In genomic region chr2:61470064-61470463, GRCm38 (mm10) we compare ENCODE assay signal across 26 mouse cellular contexts.
DNase-seq lines count a peak whose midpoint lies in the region; ATAC-seq lines count a peak whose summit lies in the region.
"Had no signal": no experiment of that assay in that cellular context is flagged by ENCODE, and none has a peak within 500 bp of the region (broad histone marks: within the 10 kb centered on the region; RNA-seq: fewer than 3 reads in every experiment).

No protein-coding gene starts in this region.

- no peak for DNase-seq in liver, embryonic 11.5 days (ENCODE audit: low spot score)
- no peak for DNase-seq in liver
- DNase-seq in liver, embryonic 13.5 days = no peak
- no peak for DNase-seq in left cerebral cortex, adult 18-20 months (ENCODE audit: low spot score in 2 of 2)
- no peak for DNase-seq in right cerebral cortex, postnatal 4 days
- DNase-seq: adrenal gland, postnatal 10 days; adrenal gland, postnatal 36 days; cerebellum, adult 11 months; cerebellum, adult 2 months; cerebellum, postnatal 10 days; cerebellum, postnatal 36 days; embryo, embryonic 11 days; gastrocnemius, postnatal 36 days; heart, adult 2 months; heart, postnatal 14 days; heart, postnatal 4 days had no signal

- H3K27ac ChIP-seq in liver, embryonic 11.5 days (ENCODE audit: low read depth, low read length) = peak overlapping the region; percentile 52; the same call in 1 of the 2 replicates
- H3K27ac ChIP-seq in liver, embryonic 13.5 days = no peak overlapping the region
- no peak overlapping the region; the same call in 1 of the 2 replicates for H3K27ac ChIP-seq in liver, embryonic 16.5 days (ENCODE audit: low read length)
- H3K27ac ChIP-seq: embryonic facial prominence, embryonic 10.5 days; embryonic facial prominence, embryonic 13.5 days; forebrain, embryonic 12.5 days; forebrain, embryonic 15.5 days; heart, adult 2 months; heart, embryonic 10.5 days; heart, embryonic 13.5 days; hindbrain, embryonic 14.5 days; hindbrain, postnatal 0 days had no signal

- peak; percentile 42 for ATAC-seq in liver, embryonic 11.5 days (replicated peaks; ENCODE audit: low FRiP score)
- peak; percentile 49 for ATAC-seq in liver, embryonic 13.5 days (ENCODE audit: low read depth)
- 0 out of 2 replicates have a peak, but pooled peaks have one; percentile 30 for ATAC-seq in liver, embryonic 16.5 days (ENCODE audit: low read depth)
- ATAC-seq: forebrain, embryonic 15.5 days; hindbrain, postnatal 0 days; Patski had no signal

- no peak overlapping the region for H3K9ac ChIP-seq in liver, embryonic 11.5 days (ENCODE audit: low read depth, low read length)
- H3K9ac ChIP-seq in liver, embryonic 13.5 days = no peak overlapping the region
- no peak overlapping the region for H3K9ac ChIP-seq in liver, embryonic 16.5 days (ENCODE audit: low read depth, low read length)
- H3K9ac ChIP-seq: embryonic facial prominence, embryonic 13.5 days; forebrain, embryonic 12.5 days; forebrain, embryonic 15.5 days; heart, embryonic 13.5 days; hindbrain, embryonic 14.5 days had no signal

- no peaks in the 10 kb centered on the region for H3K36me3 ChIP-seq in liver, embryonic 11.5 days (ENCODE audit: control insufficient read depth, insufficient read depth, low read length)
- no peaks in the 10 kb centered on the region for H3K36me3 ChIP-seq in liver, embryonic 13.5 days
- H3K36me3 ChIP-seq in liver, embryonic 16.5 days (ENCODE audit: control insufficient read depth, insufficient read depth) = no peaks in the 10 kb centered on the region
- H3K36me3 ChIP-seq: embryonic facial prominence, embryonic 10.5 days; embryonic facial prominence, embryonic 13.5 days; forebrain, embryonic 12.5 days; forebrain, embryonic 15.5 days; heart, embryonic 10.5 days; heart, embryonic 13.5 days had no signal

- peak overlapping the region; percentile 7; the same call in 1 of the 2 replicates for H3K4me2 ChIP-seq in liver, embryonic 11.5 days
- peak overlapping the region; percentile 15; the same call in 1 of the 2 replicates for H3K4me2 ChIP-seq in liver, embryonic 13.5 days
- H3K4me2 ChIP-seq in liver, embryonic 16.5 days (ENCODE audit: low read depth, low read length) = no peak overlapping the region
- H3K4me2 ChIP-seq: embryonic facial prominence, embryonic 13.5 days; forebrain, embryonic 12.5 days; forebrain, embryonic 15.5 days; heart, embryonic 13.5 days; hindbrain, embryonic 14.5 days had no signal

- peaks cover 5% of the 10 kb centered on the region for H3K4me1 ChIP-seq in liver, embryonic 11.5 days (replicated peaks; ENCODE audit: control insufficient read depth, insufficient read depth, low read length)
- peaks cover 23% of the 10 kb centered on the region for H3K4me1 ChIP-seq in liver, embryonic 13.5 days (replicated peaks)
- H3K4me1 ChIP-seq in liver, embryonic 16.5 days (ENCODE audit: control insufficient read depth, low read depth, low read length) = peaks cover 4% of the 10 kb centered on the region
- H3K4me1 ChIP-seq: embryonic facial prominence, embryonic 10.5 days; embryonic facial prominence, embryonic 13.5 days; forebrain, embryonic 15.5 days had no signal

- no peaks in the 10 kb centered on the region for H3K9me3 ChIP-seq in liver, embryonic 11.5 days (ENCODE audit: control insufficient read depth, low read length)
- no peaks in the 10 kb centered on the region for H3K9me3 ChIP-seq in liver, embryonic 13.5 days (replicated peaks)
- no peaks in the 10 kb centered on the region for H3K9me3 ChIP-seq in liver, embryonic 16.5 days (replicated peaks; ENCODE audit: control insufficient read depth, low read length)
- H3K9me3 ChIP-seq: embryonic facial prominence, embryonic 10.5 days; embryonic facial prominence, embryonic 13.5 days; forebrain, embryonic 12.5 days; forebrain, embryonic 15.5 days; heart, embryonic 10.5 days; heart, embryonic 13.5 days had no signal

- no peak overlapping the region for H3K4me3 ChIP-seq in liver, embryonic 11.5 days (ENCODE audit: low read depth, low read length)
- H3K4me3 ChIP-seq in liver, embryonic 13.5 days (replicated peaks) = no peak overlapping the region
- no peak overlapping the region for H3K4me3 ChIP-seq in liver, embryonic 16.5 days (ENCODE audit: low read depth, low read length)
- H3K4me3 ChIP-seq: embryonic facial prominence, embryonic 10.5 days; embryonic facial prominence, embryonic 13.5 days; forebrain, embryonic 12.5 days; forebrain, embryonic 15.5 days; heart, adult 2 months; heart, embryonic 10.5 days; heart, embryonic 13.5 days had no signal

- no peaks in the 10 kb centered on the region for H3K27me3 ChIP-seq in liver, embryonic 11.5 days (replicated peaks; ENCODE audit: control insufficient read depth, insufficient read depth, low read length)
- no peaks in the 10 kb centered on the region for H3K27me3 ChIP-seq in liver, embryonic 13.5 days
- H3K27me3 ChIP-seq in liver, embryonic 16.5 days (ENCODE audit: control insufficient read depth, insufficient read depth, low read depth, low read length) = no peaks in the 10 kb centered on the region
- H3K27me3 ChIP-seq: embryonic facial prominence, embryonic 13.5 days; forebrain, embryonic 12.5 days; forebrain, embryonic 15.5 days; heart, embryonic 13.5 days; Patski had no signal
